Mouse (Mus musculus) ovary, postnatal 14 days (tissue): ENCODE data around the gene Pard3.

Experiments
- DNase-seq: peaks from one replicate; pipeline ENCODE4 v3.0.0; 2022; ENCODE audit warnings: low spot score

The Pard3 gene

DNA sequence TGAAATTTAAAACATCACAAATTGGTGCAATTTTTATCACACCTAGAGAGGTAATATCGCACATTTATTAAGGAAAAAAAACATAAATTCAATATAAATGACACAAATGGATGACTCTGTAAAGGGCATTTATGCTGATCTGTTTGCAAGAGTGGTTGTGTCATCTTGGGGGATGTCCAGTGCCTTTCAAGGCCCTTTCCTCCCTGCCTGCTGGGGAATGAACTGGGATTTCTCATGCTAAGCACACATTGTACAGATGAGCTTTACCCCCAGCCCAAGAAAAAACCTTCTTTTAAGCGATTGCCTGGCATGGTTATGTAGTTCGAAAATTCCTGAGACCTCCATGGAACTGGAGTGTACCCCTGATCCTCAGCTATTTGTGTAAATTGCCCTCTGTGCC lies 280.7 kb downstream of the Pard3 start:
- DNase-seq, result no peak

DNA sequence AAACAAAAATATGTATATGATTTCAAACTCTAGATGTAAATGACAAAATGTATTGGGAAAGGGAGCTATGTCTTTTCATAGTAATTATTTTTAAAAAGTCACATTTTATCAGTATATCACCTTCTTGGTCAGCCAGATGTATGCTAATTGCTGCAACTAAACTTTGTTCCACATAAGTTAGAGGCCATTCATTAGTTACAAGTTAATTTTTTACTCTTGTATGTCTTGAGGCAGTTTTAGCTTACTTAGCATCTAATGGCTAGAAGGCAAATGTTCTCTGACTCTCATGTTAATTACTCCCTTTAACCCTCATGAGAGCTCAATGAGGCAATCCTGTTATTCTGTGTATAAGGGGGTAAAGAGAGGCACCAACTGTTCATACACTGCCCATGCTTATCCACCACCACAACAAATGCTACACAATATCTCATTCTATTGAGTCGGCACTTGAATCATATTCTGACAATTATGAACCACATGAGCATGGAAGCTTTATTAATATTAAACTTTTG lies 282.3 kb downstream of the Pard3 start:
- no peak for DNase-seq

DNA sequence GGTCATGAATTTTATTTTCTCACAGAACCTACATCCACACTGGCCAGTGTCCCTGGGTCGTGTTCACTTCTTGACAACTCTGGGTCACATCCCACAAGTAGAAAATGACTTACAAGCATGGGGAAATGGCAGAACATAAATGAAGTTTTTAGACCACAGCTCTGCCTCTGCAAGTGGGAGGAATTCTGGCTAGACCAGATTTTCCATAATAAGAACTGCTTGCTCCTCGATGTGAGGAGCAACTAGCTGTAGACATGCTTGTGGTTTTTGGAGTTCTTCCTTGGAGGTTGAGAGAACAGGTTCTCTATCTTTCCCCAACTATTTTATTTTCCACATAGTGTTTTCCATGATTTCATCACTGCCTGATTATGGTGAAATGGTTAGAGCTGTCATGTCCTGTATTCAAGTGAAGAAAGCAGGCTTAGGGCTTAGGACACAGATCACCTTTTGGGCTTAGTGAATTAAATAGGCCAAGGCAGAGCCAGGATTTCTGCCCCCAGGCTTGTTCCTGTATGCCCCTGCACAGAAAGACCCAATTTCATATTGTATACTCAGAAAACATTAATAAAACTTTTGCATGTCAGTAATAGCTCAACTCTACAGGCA lies 284.3 kb downstream of the Pard3 start:
- DNase-seq, result no peak

DNA sequence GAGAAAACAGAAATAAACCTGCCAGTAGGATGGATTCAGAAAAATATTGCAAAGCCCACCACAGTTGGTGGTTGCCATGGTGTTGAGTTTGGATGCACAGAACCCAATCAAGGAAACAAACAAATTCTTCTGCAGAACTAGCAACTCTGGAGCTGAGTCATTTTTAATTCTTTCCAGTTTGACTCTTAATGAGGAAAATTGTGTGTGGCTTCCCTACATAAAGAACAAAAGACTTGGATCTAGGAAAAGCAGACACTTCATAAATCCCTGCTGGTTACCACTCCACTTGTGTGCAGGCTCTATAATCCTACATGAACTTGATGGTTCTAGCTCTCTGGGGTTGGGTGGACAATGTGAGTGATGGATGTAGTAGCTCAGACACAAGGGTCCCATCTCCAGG lies 298.1 kb downstream of the Pard3 start:
- no peak for DNase-seq

DNA sequence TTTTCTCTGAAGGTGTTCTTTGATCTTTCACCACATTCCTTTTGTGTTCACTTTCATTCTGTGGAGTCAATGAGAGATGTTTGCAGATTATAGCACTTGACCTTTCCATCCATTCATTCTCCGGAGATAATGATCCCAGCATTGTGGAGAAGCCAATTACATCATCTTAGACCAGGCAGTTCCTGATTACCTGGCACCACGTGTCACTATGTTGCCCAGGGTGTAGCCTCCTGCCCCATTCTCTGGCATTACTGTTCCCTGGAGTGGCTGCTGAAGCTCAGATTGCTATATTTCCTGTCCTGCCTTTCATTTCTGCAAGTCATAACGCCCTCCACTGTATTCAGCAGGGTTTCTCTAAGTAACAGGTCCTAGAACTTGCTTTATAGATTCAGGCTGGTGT lies 304.7 kb downstream of the Pard3 start:
- no peak for DNase-seq

DNA sequence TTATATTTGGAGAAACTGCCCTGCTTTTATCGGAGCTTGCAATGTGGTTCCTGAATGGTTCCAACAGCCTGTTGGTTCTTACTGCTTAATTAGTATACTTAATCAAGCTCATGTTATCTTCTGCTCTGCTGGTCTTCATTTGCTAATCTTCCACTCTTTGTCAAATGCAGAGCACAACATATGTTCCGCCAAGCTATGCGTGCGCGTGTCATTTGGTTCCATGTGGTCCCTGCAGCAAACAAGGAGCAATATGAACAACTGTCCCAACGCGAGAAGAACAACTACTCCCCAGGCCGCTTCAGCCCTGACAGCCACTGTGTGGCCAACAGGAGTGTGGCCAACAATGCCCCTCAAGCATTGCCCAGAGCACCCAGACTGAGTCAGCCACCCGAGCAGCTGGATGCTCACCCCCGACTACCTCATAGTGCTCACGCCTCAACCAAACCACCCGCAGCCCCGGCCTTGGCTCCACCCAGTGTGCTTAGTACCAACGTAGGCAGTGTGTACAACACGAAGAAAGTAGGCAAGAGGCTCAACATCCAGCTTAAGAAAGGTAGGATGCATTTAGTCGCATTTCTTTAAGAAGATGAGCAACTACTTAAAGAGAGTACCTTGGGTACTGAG lies 307.7 kb downstream of the Pard3 start:
- DNase-seq, result no peak

DNA sequence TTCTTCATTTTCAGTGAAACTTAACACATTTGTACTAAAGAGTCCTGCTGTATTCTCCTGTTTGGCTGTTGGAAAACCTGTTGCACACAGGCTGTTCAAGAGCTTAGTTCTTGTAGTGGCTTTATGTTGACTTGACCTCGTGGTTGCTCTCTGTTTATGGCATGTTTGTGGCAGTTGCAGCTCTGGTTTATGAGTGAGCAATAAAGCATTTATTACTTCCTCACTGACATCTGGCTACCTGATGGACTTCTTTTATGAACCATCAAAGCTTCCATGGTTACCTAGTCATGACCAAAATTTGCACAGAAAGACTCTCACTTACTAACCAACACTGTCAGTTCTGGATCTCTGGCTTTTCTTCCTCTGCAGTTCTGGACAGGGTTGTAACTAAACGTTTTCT lies 314.1 kb downstream of the Pard3 start:
- no peak for DNase-seq

DNA sequence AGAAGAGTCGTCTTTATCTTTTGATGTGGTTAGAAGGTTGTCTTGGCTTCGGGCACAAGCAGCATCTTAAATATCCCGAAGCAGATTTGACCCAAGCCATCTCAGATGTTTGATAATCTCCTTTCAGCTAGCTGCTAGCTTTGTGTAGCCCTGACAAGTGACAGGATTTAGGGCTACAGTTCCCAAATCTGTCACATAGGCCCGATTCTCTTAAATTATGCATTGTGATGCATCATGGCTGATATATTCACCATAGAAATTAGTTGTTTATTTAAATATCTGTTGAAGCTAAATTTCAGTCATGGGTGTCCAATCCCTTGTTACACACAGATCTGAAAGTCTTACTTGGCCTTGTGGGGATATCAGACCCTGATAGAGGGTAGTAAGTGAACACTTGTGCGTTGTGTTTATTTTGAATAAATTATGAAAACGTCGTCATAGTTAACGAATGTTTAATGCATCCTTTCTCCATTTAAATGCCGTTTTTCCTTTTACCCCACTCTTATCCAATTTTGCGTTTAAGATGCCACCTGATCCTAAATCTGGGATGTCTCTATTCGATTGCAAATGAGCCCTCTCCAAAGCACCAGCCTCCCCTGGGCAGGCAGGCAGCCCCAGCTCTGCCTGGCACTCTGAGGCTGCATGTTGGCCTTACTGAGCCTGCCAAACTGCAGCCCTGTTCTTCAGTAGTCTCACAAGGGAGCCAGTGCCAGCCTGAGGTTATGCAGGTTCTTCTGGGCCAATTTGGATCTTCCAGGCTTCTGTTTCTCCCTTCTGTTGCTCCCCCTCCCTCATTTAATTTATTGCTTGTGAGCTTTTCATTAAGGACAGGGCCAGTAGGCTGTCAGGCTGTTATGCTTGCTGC lies 315.5 kb downstream of the Pard3 start:
- DNase-seq, result no peak

DNA sequence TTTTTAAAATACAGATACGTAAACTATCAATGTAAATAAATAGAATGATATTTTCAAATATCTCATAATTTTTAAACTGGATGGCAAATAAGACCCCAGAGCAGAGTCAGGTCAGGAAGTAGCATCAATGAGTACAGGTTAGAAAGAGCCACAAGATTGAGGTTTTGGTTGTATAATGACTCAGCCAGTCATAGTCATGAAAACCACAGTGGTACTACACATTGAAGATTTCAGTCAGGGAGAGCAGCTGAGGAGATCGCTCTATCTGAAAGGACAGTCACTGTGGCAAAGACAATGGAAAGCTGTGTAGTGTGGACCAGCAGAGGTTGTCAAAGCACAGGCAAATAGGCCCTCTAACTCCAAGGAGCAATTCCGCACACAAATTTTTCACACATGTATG lies 317.6 kb downstream of the Pard3 start:
- DNase-seq, result no peak

DNA sequence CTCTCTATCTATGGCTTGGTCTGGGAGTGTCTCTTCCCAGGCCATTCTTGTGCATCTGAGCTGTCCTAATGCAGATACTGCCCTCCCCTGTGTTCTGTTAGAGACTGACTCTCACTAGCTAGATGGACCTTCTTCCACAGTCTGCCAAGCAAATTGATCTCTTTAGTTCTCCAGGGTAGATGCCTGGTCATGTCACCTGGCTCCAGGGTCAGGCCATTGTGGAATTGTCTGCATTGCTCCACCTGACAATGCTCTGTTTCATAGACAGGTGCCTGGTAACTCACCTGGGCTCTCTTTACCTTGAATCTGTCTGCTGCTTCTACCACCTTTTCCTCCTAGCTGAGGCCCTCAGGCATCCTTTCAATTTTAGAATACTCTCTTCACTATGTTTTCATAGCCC lies 329.0 kb downstream of the Pard3 start:
- no peak for DNase-seq

DNA sequence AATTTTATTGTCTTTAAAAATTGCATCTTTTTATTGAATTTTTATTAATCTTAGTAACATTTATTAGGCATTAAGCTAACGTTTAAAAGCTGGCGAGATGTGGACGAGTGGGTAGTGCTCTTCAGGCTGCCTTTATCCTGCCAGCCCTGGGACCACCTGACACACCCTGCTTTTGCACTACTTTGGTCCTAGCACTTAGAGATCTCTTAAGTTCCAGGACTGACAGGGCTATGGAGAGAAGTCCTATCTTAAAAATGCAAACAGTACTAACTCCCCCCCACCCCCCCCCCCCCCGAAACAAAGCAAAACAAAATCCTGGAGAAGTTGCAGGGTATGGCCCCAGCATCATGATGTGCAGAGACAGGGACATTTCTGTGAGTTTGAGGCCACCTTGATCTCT lies 331.8 kb downstream of the Pard3 start:
- no peak for DNase-seq

DNA sequence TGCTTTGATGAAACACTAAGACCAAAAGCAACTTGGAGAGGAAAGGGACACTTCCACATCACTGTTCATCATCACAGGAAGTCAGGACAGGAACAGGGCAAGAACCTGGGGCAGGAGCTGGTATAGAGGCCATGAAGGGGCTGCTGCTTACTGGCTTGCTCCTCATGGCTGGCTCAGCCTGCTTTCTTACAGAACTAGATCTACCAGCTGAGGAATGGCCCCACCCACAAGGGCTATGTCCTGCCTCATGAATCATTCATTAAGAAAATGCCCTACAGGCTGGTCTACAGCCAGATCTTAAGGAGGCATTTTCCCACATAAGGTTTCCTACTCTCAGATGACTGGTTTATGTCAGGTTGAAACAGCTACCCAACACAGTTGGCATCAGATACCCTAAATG lies 342.1 kb downstream of the Pard3 start:
- no peak for DNase-seq

DNA sequence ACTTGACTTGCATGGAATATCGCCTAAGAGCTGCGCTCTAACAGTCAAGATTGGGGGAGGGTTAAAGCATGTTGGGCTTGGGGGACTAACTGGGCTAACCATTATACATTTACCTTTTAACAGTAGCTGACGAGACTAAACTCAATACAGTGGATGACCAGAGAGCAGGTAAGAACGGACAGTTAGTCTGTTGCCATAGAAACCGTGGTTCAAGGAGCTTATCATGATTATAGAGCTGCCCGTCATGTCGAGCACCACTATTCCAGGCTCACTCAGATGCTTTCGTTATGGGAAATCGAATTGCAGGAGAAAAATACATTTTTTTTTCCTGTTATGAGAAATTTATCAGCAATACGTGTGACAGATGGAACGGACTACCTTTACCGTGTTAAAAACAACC lies 346.9 kb downstream of the Pard3 start:
- no peak for DNase-seq

DNA sequence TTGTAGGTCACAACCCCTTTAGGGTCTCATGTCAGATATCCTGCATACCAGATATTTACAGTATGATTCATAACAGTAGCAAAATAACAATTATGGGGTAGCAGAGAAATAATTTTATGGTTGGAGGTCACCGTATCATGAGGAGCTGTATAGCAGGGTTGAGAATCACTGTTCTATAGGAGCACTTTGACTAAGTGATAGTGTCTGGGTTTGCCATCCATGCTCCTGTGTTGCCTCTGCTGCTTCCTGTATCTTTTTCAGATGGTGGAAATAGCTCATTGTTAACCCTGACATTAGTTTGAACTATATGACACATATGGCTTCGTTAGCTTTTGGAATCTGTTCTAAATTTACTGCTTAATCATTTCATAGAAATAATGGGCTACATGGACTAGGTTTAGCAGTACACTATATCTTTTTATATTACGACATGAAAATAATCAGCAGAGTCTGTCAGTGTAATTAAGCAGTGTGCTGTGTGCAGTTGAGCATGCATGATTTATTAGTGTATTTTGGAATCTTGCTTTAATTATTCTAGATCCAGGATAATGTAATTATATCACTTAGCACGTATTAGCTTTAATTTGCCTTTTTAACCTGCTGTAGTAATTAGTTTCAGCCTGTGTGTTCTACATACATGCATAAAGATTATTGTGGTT lies 347.6 kb downstream of the Pard3 start:
- DNase-seq, result no peak

DNA sequence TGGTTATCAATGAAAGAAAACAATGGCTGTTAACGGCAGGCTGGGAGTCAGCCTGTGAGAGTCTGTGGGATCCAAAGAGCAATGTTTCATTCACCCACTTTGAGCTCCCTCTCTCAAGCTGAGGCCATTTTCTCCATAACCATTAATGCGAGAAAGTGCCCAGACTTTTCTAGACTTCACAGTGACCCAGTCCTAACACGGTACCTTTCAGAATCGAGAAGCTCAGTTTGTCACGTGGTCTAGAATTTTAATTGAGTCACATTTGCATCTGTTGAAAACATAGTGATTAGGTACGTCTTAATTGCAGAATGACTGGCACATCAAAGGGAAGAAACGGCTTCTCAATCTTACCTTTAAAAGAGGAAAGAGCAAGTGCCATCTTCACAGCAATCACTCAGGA lies 359.3 kb downstream of the Pard3 start:
- DNase-seq, result no peak

DNA sequence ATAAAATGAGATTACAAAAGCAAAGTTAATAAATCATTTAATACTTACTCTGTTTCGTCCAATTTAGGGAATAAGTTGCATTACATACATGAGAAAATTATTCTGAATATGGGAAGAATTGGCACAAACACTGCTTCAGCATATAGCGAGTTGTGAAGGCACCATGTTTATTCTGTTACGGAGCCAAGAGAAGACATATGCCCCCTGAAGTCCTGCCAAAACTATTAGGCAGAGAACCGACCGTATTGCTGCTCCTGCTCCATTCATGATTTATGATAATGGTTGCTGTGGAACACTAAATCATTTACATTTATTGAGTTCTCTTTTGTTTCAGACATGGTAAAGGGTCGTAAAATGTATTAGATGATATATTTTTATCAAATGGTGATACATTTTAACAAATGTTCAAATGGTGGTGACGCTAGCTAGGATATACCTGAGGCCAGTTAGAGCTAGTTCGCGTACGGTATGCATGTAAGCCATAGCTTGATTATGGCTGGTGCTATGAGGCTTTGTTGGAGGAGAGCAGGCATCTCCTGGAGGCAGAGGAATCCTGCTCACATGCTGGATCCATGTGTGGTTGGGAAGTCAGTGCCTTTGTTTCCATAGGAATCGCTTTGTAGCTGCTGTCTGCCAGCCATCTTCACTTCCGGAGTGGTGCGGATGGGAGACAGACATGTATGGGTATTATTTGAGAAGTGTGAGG lies 360.7 kb downstream of the Pard3 start:
- DNase-seq, result no peak

DNA sequence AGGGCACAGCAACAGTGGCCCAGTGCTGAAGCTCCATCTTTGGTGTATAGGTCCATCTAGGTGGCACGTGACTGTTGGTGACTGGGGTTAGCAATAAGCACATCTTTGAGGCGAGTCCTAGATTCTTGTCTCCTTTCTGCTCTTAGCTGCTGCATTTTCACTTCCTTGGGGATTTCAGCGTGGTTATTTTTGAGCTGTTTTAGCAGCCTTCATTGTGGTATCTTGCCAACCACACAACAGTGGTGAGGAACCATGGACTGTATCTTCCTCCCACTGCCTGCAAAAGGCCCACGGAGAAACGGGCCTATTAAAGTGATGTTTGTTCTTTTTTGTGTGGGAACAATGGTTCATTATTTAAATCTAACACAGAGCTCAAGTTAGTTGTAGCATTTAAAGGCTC lies 363.2 kb downstream of the Pard3 start:
- DNase-seq, result no peak

DNA sequence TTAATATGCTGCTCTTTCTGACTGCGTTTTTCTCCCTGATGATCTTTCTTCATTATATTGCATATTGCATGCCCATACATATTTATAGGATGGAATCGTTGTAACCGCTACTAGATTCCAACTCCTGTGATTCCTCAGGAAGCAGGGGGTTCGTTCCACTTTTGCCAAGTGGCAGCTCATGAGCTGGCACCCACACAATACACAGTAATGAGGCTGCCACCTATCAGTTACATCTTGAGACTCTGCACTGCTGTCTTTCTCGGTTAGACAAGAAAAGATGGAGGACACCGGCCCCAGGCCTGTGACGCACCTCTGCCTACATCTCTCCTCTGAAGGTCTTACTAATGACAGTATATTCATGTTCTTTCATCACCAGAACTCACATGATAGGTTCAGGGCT lies 364.3 kb downstream of the Pard3 start:
- no peak for DNase-seq

DNA sequence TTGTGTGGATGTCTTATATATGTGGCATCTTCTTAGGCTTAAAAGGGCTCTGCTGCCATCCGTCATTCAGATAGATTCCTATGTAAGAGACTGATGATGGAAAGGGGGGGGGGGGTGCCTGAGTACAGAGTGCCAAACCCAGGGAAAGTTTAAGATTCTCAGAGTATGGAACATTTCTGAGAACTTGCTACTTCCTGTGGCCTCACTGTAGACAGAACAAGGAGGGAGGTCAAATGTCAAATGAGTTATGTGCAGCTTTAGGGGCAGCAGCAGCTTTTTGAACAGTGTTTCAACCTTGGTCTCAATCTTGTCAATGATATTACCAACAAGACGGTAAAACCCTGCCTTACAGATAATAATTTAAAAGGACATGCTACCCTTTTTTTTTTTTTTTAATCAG lies 367.5 kb downstream of the Pard3 start:
- DNase-seq, result no peak

DNA sequence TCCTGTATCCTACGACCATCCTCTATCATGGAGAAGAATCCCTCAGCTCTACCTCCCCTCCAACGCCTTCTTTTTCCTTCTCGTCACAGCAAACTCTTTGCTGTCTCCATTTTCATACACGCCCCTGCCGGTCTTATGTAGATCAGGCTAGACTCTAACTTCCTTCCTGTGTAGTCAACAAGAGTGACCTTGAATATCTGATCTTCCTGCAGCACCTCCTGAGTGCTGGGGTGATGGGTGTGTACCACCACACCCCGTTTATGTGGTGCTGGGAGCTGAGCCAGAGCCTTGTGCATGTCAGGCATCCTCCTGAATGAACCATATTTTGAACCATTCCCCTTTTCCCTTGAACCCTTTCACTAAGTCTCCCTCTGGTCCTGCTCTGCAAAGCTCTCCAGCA lies 372.3 kb downstream of the Pard3 start:
- DNase-seq, result no peak

DNA sequence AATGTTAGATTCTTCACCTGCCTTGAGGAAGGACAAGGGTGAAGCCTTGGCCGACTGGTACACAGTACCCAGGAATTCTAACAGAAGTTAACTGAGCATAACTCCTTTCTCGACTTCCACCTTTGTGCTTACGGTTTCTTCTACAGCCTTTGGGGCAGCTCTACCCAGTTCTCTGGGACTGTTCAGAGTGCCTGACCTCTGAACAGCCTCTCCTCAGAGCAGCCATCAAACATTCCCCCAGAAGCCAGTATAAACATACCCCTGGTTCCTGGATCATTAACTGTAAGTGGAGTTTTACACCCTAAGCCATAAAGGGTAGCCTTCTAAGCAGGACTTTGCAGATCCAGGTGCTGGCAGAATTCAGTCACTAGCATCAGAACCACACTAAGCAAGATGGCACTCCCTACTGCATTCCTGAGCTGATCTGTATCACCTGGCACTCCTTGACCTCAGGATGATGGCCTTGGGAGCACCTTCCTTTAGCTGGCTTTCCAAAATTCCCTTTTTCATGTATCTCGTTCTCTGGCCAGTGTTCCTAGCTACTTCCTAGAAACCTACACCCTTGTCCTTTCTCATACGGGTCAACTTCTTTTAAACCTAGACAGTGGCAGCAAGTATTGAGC lies 374.0 kb downstream of the Pard3 start:
- no peak for DNase-seq
